Mouse (Mus musculus) limb, embryonic 11.5 days (tissue): Measurements from ENCODE around the gene Dpp6. TPM values are rescaled to one million over a fixed set of nuclear protein-coding genes. Genes with fewer than 3 reads are reported as not detected.

Experiments used
- ATAC-seq: fragments of 200-750 bp; cut with Nextera tagmentation; 2 replicates; pipeline ENCODE4 v1.8.0; 2017; ENCODE audit warnings: low read depth; ENCODE audit not compliant: insufficient number of reproducible peaks, low FRiP score, low TSS enrichment
- DNase-seq: peaks from one replicate; pipeline ENCODE4 v3.0.0-alpha.2; 2015; ENCODE audit warnings: low spot score
- H3K27ac ChIP-seq: fragments of 300-500 bp; sonication (generic); replicated peaks from 2 replicates; pipeline ENCODE4 v1.5.1; 2014; ENCODE audit warnings: low read depth, mild to moderate bottlenecking, low read length
- H3K27me3 ChIP-seq: fragments of 300-500 bp; sonication (generic); 2 replicates; pipeline ENCODE4 v1.6.1; 2014; ENCODE audit warnings: mild to moderate bottlenecking, low read length, mixed read lengths; ENCODE audit not compliant: control insufficient read depth, insufficient read depth
- H3K36me3 ChIP-seq: fragments of 300-500 bp; sonication (generic); 2 replicates; pipeline ENCODE4 v1.6.1; 2014; ENCODE audit warnings: mild to moderate bottlenecking, low read length, moderate library complexity, mixed read lengths; ENCODE audit not compliant: control insufficient read depth, insufficient read depth
- H3K4me1 ChIP-seq: fragments of 300-500 bp; sonication (generic); 2 replicates; pipeline ENCODE4 v1.6.1; 2014; ENCODE audit warnings: low read length, mixed read lengths; ENCODE audit not compliant: control insufficient read depth, insufficient read depth
- H3K4me2 ChIP-seq: fragments of 300-500 bp; sonication (generic); 2 replicates; pipeline ENCODE4 v1.6.1; 2014; ENCODE audit warnings: low read depth, mild to moderate bottlenecking, moderate library complexity; ENCODE audit not compliant: severe bottlenecking
- H3K4me3 ChIP-seq: fragments of 300-500 bp; sonication (generic); 2 replicates; pipeline ENCODE4 v1.5.1; 2014; ENCODE audit warnings: low read depth, low read length
- H3K9ac ChIP-seq: fragments of 300-500 bp; sonication (generic); 2 replicates; pipeline ENCODE4 v1.6.1; 2014; ENCODE audit warnings: mild to moderate bottlenecking, low read length
- H3K9me3 ChIP-seq: fragments of 300-500 bp; sonication (generic); 2 replicates; pipeline ENCODE4 v1.6.1; 2016; ENCODE audit warnings: low read length; ENCODE audit not compliant: control insufficient read depth
- WGBS: fragments of 180-500 bp; shearing (Covaris S2); extraction: QIAGEN DNeasy Blood & Tissue Kit; methylation state at CpG from one replicate; pipeline ENCODE4 v1.1.7; 2014; 5-methylcytosine and 5-hydroxymethylcytosine counted together
- polyA plus RNA-seq: library from polyadenylated mRNA; unstranded; fragments of >200 nt; fragmentation: Nextera tagmentation; extraction: Ambion mirVana; gene quantifications from 2 replicates; pipeline ENCODE4 v1.2.1, GENCODE M21; 2014

Gene Dpp6
- polyA plus RNA-seq, 1 experiment from 2014 or later: 0.80 TPM

DNA sequence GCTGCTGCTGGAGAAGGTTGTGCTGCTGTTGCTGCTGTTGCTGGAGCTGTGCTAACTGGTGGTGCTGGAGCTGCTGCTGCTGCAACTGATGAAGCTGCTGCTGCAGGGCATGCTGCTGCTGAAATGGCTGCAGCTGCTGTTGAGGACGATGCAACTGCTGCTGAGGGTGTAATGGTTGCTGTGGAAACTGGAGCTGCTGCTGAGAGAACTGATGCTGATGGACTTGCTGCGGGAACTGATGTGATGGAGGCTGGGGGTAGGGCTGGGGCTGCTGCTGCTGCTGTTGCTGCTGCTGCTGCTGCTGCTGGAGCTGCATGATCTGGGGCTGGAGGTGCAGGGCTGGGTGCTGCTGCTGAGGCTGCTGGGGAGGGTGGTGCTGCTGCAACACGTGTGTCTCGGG, 948.8 kb downstream of the Dpp6 start:
- Histone ChIP-seq H3K36me3 (peaks cover 19% of the 10 kb centered on the region), H3K4me2 (no peak overlapping the region), H3K4me3 (no peak overlapping the region), H3K27me3 (no peaks in the 10 kb centered on the region), H3K4me1 (no peaks in the 10 kb centered on the region), H3K27ac (no peak overlapping the region), H3K9me3 (no peaks in the 10 kb centered on the region), H3K9ac (no peak overlapping the region)
- DNase-seq: no peak
- ATAC-seq: no peak
- 84% methylated on average over 4 of the region's 4 CpGs for WGBS

DNA sequence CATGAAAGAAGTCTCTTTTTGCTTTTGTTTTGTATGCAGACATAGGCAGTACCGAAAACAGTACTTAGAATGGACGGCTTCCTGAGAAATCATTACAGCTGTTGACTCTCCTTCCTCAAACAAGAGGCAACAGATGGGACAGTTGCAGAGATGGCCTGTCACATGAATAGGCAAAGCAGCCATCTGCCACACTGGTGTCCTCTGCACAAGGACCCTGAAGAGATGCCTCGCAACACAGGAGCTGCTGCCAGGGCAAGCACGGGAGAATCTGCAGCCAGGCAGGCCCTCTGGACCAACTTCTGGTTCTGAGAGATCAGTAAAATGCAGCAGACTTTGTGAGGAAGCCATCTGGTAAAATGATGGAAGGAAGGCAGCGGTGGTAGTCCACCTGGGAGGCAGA, 950.9 kb downstream of the Dpp6 start:
- Histone ChIP-seq H3K4me3 (no peak overlapping the region), H3K36me3 (peaks cover 29% of the 10 kb centered on the region), H3K9me3 (no peaks in the 10 kb centered on the region), H3K4me2 (no peak overlapping the region), H3K9ac (no peak overlapping the region), H3K27me3 (no peaks in the 10 kb centered on the region), H3K27ac (no peak overlapping the region), H3K4me1 (no peaks in the 10 kb centered on the region)
- no peak for ATAC-seq
- no peak for DNase-seq
- WGBS: 90% methylated on average over 5 of the region's 5 CpGs
